15 mouse cellular contexts compared by ENCODE assay signal in genomic region chr12:88285224-88285623, GRCm38 (mm10). TPM values are rescaled to one million over a fixed set of nuclear protein-coding genes. Genes with fewer than 3 reads are reported as not detected.
"Had no signal": no experiment of that assay in that cellular context is flagged by ENCODE, and none has a peak within 500 bp of the region (broad histone marks: within the 10 kb centered on the region; RNA-seq: fewer than 3 reads in every experiment).

No protein-coding gene starts in this region.

RNA-seq across cellular contexts. Expression of gene Gm5662, which starts 10.9 kb away (rescaled TPM):
- total RNA-seq: megakaryocyte, adult 5-6 weeks had no signal
- polyA plus RNA-seq: liver, embryonic 16.5 days; lung, embryonic 14.5 days; midbrain, embryonic 12.5 days; midbrain, embryonic 14.5 days; midbrain, embryonic 16.5 days; neural tube, embryonic 11.5 days; neural tube, embryonic 13.5 days; neural tube, embryonic 15.5 days; small intestine, adult 2 months; stomach, embryonic 14.5 days; stomach, embryonic 16.5 days; testis, adult 2 months; urinary bladder, adult 2 months had no signal

RNA-seq across cellular contexts. Expression of gene Gm8332, which starts 35.3 kb away (rescaled TPM):
- total RNA-seq: megakaryocyte, adult 5-6 weeks had no signal
- polyA plus RNA-seq: liver, embryonic 16.5 days; lung, embryonic 14.5 days; midbrain, embryonic 12.5 days; midbrain, embryonic 14.5 days; midbrain, embryonic 16.5 days; neural tube, embryonic 11.5 days; neural tube, embryonic 13.5 days; neural tube, embryonic 15.5 days; small intestine, adult 2 months; stomach, embryonic 14.5 days; stomach, embryonic 16.5 days; testis, adult 2 months; thymus, adult 2 months; urinary bladder, adult 2 months had no signal

RNA-seq across cellular contexts. Expression of gene Gm5039, which starts 38.6 kb away (rescaled TPM):
- total RNA-seq: megakaryocyte, adult 5-6 weeks had no signal
- polyA plus RNA-seq: liver, embryonic 16.5 days; lung, embryonic 14.5 days; midbrain, embryonic 12.5 days; midbrain, embryonic 14.5 days; midbrain, embryonic 16.5 days; neural tube, embryonic 11.5 days; neural tube, embryonic 13.5 days; neural tube, embryonic 15.5 days; small intestine, adult 2 months; stomach, embryonic 14.5 days; stomach, embryonic 16.5 days; testis, adult 2 months; thymus, adult 2 months; urinary bladder, adult 2 months had no signal
